Mouse (Mus musculus) lung, postnatal 0 days (tissue): ENCODE measurements around the gene Nup133.

Experiments used
- CTCF ChIP-seq: IDR thresholded peaks from 2 replicates; pipeline ENCODE4 v1.5.1; 2016; ENCODE audit warnings: antibody characterized with exemption, mild to moderate bottlenecking
- EP300 ChIP-seq: IDR thresholded peaks from 2 replicates; pipeline ENCODE4 v1.6.1; 2016; ENCODE audit warnings: antibody characterized with exemption, mild to moderate bottlenecking, control low read depth

DNA sequence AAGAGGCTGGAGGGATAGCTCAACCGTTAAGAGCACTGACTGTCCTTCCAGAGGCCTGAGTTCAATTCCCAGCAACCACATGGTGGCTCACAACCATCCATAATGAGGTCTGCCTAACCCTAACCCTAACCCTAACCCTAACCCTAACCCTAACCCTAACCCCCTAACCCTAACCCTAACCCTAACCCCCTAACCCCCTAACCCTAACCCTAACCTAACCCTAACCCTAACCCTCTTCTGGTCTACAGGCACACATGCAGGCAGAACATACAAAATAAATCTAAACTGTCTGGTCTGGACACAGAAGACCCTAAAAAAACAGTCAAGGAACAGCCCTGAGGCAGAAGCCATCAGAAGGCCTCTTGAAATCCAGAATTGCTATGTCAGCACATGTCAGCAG lies 12.3 kb upstream of the Nup133 start:
- TF ChIP-seq CTCF (no peak), EP300 (no peak)
